Mouse (Mus musculus) stomach, adult 2 months (tissue): ENCODE data around the gene Ttll1. TPM values are rescaled to one million over a fixed set of nuclear protein-coding genes. Genes with fewer than 3 reads are reported as not detected.

Experiments used
- polyA plus RNA-seq: library from polyadenylated mRNA; depleted of rRNA; stranded (reverse); fragments of >200 nt; gene quantifications from 2 replicates; pipeline ENCODE4 v1.2.3, GENCODE M21; 2012; rRNA removed

The Ttll1 gene
- polyA plus RNA-seq = 2.1 and 3.3 TPM in 2 replicates

DNA sequence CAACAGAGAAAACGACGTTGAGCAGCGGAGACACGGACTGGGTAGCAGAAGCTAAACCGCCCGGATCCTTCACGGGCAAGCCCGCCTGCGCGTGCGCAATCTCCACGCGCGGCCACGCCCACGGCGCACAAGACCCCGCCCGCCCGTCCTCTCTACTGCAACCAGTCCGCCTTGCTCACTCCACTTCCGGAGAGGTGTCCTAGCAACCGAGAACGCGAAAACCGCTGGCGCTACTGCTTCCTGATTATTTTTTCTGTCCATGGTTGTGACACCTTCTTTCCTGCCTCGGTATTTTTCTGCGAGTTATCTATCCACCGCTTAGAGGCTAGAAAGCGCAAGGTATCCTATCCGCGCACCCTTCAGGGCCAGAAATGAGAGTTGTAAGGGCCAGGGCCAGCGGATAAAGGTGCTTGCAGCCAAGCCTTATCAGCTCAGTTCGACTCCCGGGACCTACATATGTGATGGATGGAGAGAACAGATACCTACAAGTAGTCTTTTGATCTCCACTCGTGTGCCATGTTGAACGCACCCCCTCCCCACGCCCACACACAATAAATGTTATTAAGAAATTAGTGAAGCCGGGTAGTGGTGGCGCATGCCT is at the start of gene Ttll1:
TSS of gene Ttll1 (minus strand) at position 89 of the 601 bp plus-strand sequence.

DNA sequence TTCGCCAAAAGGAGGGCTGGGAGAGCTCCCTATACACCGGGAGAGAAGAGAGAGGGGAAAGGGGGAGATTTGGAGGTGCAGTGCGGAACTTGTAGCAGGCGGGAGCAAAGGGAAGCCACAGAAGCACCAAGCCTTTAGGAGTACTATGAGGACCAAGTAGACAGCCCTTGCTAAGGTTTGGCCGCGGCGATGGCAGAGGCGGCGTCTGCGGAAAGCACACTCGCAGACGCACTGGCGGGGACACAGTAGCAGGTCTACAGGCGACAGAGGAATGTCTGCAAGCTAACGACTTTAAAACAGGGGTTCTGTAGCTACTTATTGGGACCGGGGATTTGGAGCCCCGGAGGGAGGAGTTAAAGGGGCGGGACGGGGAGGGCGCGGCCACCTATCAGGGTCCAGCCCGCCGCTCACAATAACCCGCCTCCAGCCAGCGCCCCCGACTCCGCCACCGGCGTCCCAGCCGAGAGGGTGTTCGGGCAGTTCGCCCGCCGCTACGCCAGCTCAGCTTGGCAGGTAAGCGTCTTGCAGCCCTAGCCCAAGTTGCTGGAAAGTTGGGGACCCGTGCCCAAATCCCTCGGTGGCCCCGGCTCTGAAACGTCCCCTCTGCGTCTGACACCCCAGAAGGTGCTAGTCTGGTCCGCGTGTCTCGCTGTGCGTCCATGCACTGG is 15.9 kb upstream of the Ttll1 start, which contains the start of gene Bik:
TSS of gene Bik (plus strand) at position 439 of the 668 bp plus-strand sequence.

DNA sequence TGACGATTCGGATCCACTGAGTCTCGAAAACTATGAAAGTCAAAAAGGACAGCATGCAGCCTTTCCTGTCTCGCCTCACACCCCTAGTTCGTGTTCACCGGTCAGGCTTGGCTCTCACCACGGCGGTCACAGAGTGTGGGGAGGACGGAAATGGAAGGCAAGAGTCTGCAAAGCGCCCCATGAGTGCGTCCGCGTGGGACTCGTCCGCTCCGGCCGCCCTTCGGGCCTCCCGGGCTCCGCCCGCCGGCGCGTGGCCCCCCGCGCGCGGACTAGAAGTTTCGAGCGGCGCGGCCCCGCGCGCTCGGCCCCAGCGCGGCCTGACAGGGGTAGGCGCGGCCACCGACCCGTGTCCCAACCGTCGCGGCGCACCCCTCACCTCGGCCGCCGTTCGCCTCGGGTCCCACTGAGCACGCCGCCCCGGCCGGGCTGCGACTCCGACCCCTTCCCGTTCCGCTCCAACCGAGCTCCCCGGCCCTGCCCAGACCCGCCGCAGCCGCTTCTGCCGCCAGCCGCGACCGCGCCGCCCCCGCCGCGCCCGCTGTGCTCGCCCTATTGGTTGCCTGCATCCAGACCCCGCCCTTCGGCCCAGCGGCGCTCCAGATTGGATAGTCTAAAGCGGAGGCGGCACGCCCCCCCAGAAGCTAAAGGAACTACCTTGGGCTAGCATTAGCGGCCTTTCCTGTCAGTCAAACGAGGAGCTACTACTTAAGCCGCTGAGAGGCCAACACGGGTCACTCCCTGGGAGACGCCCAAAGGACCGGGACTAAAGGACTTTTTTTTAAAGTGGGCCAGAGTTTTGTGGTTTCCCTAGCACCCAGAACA is 46.4 kb downstream of the Ttll1 start, which contains the start of gene Pacsin2:
TSS of gene Pacsin2 (minus strand) at position 524 of the 822 bp plus-strand sequence.

Other genes with a start within 250 kb of the Ttll1 start
- gene Arfgap3, start 160.6 kb downstream of the Ttll1 start, polyA plus RNA-seq = 15.7 and 20.4 TPM in 2 replicates
- 33.5 and 35.0 TPM in 2 replicates for gene Pacsin2, start 46.3 kb downstream of the Ttll1 start, polyA plus RNA-seq
- gene Bik, start 16.0 kb upstream of the Ttll1 start, polyA plus RNA-seq = 8.3 and 9.7 TPM in 2 replicates
- 429 and 634 TPM in 2 replicates for gene Tspo, start 52.7 kb upstream of the Ttll1 start, polyA plus RNA-seq
- 13.6 and 17.0 TPM in 2 replicates for gene Mcat, start 52.9 kb upstream of the Ttll1 start, polyA plus RNA-seq
- 25.0 and 26.0 TPM in 2 replicates for gene Ttll12, start 84.3 kb upstream of the Ttll1 start, polyA plus RNA-seq
- 8.1 and 10.5 TPM in 2 replicates for gene Scube1, start 214.1 kb upstream of the Ttll1 start, polyA plus RNA-seq